Mouse (Mus musculus) C2C12 (cell line): ENCODE measurements around the gene Bcl2l1. TPM values are rescaled to one million over a fixed set of nuclear protein-coding genes. Genes with fewer than 3 reads are reported as not detected.

Source experiments
- H3K27me3 ChIP-seq: one replicate; pipeline ENCODE4 v1.6.1; 2011; ENCODE audit not compliant: control insufficient read depth, insufficient read depth, insufficient read length
- H3K36me3 ChIP-seq: one replicate; pipeline ENCODE4 v1.6.1; 2011; ENCODE audit not compliant: control insufficient read depth, insufficient read depth
- H3K4me3 ChIP-seq: one replicate; pipeline ENCODE4 v1.5.1; 2011; ENCODE audit warnings: mild to moderate bottlenecking, control low read depth; ENCODE audit not compliant: poor library complexity, insufficient read depth, severe bottlenecking
- H3K79me2 ChIP-seq: one replicate; pipeline ENCODE4 v1.6.1; 2011; ENCODE audit not compliant: control insufficient read depth, insufficient read depth
- H3K79me3 ChIP-seq: one replicate; pipeline ENCODE4 v1.6.1; 2011; ENCODE audit warnings: low read depth, control low read depth
- H3ac ChIP-seq: one replicate; pipeline ENCODE3; 2011; ENCODE audit warnings: low read depth; ENCODE audit not compliant: control insufficient read depth, insufficient read length
- CEBPB ChIP-seq: IDR thresholded peaks from one replicate; pipeline ENCODE4 v1.6.1; 2011; ENCODE audit warnings: low read depth, mild to moderate bottlenecking, control low read depth, moderate library complexity
- CTCF ChIP-seq: IDR thresholded peaks from one replicate; pipeline ENCODE4 v1.5.1; 2011; ENCODE audit not compliant: control insufficient read depth, insufficient read depth, insufficient read length
- FOSL1 ChIP-seq: IDR thresholded peaks from one replicate; pipeline ENCODE4 v1.8.0; 2011; ENCODE audit warnings: mild to moderate bottlenecking, low read length; ENCODE audit not compliant: poor library complexity, insufficient read depth, severe bottlenecking
- MAX ChIP-seq: IDR thresholded peaks from one replicate; pipeline ENCODE4 v1.6.1; 2011; ENCODE audit warnings: mild to moderate bottlenecking, control low read depth
- MYOD1 ChIP-seq: IDR thresholded peaks from one replicate; pipeline ENCODE4 v1.6.1; 2011; ENCODE audit warnings: low read depth; ENCODE audit not compliant: control insufficient read depth, insufficient read length
- MYOG ChIP-seq: IDR thresholded peaks from one replicate; pipeline ENCODE4 v1.6.1; 2011; ENCODE audit not compliant: control insufficient read depth, insufficient read length; ENCODE audit errors: extremely low read depth
- USF1 ChIP-seq: IDR thresholded peaks from one replicate; pipeline ENCODE4 v1.6.1; 2011; ENCODE audit warnings: low read depth, mild to moderate bottlenecking, control low read depth, moderate library complexity
- long read RNA-seq, 2 experiments: library from polyadenylated mRNA; unstranded; transcript quantifications; one replicate each; pipeline ENCODE4 v2.0.0; 2019 to 2020
- polyA plus RNA-seq: library from polyadenylated mRNA; unstranded; fragments of >200 nt; fragmentation: generic; extraction: Trizol; gene quantifications from one replicate; pipeline ENCODE4 v1.2.1, GENCODE M21; 2012; ENCODE audit warnings: missing spikeins

The Bcl2l1 gene
- 67.3 TPM for polyA plus RNA-seq
- long read RNA-seq, experiment 1, transcript Bcl2l1-202 (3 exons, 2,568 nt): major isoform, 49 of 79 reads
- long read RNA-seq, experiment 1, transcript Bcl2l1-201 (3 exons, 2,417 nt): minor isoform, 6 of 79 reads
- long read RNA-seq, experiment 1, partial matches to known transcripts: 16 of 79 reads
- long read RNA-seq, experiment 1, other reads (novel, unspliced or antisense): 8 of 79 reads
- long read RNA-seq, experiment 2, transcript Bcl2l1-201 (3 exons, 2,417 nt): minor isoform, 72 of 303 reads
- long read RNA-seq, experiment 2, transcript Bcl2l1-202 (3 exons, 2,568 nt): major isoform, 151 of 303 reads
- long read RNA-seq, experiment 2, partial matches to known transcripts: 8 of 303 reads
- long read RNA-seq, experiment 2, other reads (novel, unspliced or antisense): 72 of 303 reads

GRCm38 (mm10) chr2:152831019-152831878 is at the start of gene Bcl2l1:
Gene Bcl2l1 (minus strand): TSS chr2:152831728.
- Histone ChIP-seq H3K27me3 (no peaks in the 10 kb centered on the region), H3K4me3 (peak within 1 kb of the TSS; percentile 74), H3K79me2 (peaks cover 42% of the 10 kb centered on the region), H3ac (peak within 1 kb of the TSS; percentile 82), H3K79me3 (peaks cover 40% of the 10 kb centered on the region), H3K36me3 (peaks cover 21% of the 10 kb centered on the region)
- TF ChIP-seq MYOD1 (no peak), CTCF (peak; percentile 94)

- no peak overlapping the region for H3K4me3 ChIP-seq
- TF ChIP-seq CEBPB (no peak), CTCF (no peak), FOSL1 (no peak), MYOG (no peak)
- H3K79me3 ChIP-seq: no peaks in the 10 kb centered on the region
- no peak overlapping the region for H3ac ChIP-seq
- H3K36me3 ChIP-seq: peaks cover 96% of the 10 kb centered on the region
- H3K27me3 ChIP-seq: no peaks in the 10 kb centered on the region
- no peaks in the 10 kb centered on the region for H3K79me2 ChIP-seq
Measured at GRCm38 (mm10) chr2:152880898-152881297, 49.4 kb upstream of the Bcl2l1 start.

GRCm38 (mm10) chr2:152878239-152878638 is 46.7 kb upstream of the Bcl2l1 start:
- no peak overlapping the region for H3ac ChIP-seq
- H3K36me3 ChIP-seq: peaks cover 95% of the 10 kb centered on the region
- H3K79me3 ChIP-seq: no peaks in the 10 kb centered on the region
- TF ChIP-seq CTCF: no peak
- no peak for TF ChIP-seq MYOD1
- no peak for TF ChIP-seq MAX
- no peak for TF ChIP-seq CEBPB
- TF ChIP-seq MYOG: no peak
- no peak for TF ChIP-seq FOSL1
- TF ChIP-seq USF1: no peak
- H3K4me3 ChIP-seq: no peak overlapping the region
- peaks cover 12% of the 10 kb centered on the region for H3K79me2 ChIP-seq
- H3K27me3 ChIP-seq: no peaks in the 10 kb centered on the region

DNA sequence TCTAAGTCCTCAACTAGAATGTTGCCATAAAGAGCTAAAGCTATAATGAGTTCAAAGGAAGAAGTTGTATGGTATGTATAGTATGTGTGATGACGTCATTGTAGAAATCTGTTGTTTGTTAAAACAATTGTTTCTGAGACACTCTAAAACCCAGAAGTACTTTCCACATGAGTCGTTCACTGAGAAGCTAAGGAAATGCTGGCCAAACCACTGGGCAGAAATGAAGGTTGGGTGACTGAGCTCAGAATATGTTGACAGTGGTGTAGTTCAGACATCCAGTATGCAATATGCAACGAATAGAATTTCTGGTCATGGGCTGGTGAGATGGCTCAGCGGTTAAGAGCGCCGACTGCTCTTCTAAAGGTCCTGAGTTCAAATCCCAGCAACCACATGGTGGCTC is 31.8 kb upstream of the Bcl2l1 start:
- H3K36me3 ChIP-seq: peaks cover 92% of the 10 kb centered on the region
- TF ChIP-seq CEBPB (no peak), MAX (no peak), USF1 (no peak), MYOD1 (no peak), MYOG (no peak), CTCF (no peak), FOSL1 (no peak)

DNA sequence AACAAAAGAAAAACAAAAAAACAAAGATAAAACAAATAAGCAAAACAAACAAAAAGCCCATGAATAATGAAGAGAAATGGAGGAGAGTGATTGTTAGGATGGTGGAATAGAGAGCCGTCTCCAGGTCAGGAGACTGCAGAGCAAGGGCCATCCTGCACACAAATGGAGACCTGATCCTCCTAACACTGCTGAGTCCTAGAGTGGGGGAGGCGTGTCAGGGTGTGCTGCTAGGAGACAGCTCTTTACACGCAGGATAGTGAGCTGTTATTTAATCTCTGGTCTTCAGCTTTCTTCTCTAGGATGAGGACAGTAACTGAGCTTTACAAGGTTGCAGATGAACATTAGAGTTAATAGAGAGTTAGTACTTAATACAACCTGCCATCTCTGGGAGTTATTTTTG is 31.1 kb upstream of the Bcl2l1 start:
- Histone ChIP-seq H3ac (no peak overlapping the region), H3K79me2 (peaks cover 88% of the 10 kb centered on the region), H3K36me3 (peaks cover 92% of the 10 kb centered on the region), H3K79me3 (peaks cover 22% of the 10 kb centered on the region), H3K4me3 (no peak overlapping the region), H3K27me3 (no peaks in the 10 kb centered on the region)
- TF ChIP-seq FOSL1 (no peak), CTCF (no peak), USF1 (no peak), MYOG (no peak), CEBPB (no peak), MAX (no peak), MYOD1 (no peak)

More for the DNA sequence above, 31.8 kb upstream of the Bcl2l1 start:
- no peaks in the 10 kb centered on the region for H3K27me3 ChIP-seq
- peaks cover 22% of the 10 kb centered on the region for H3K79me3 ChIP-seq
- no peak overlapping the region for H3K4me3 ChIP-seq
- H3ac ChIP-seq: no peak overlapping the region
- H3K79me2 ChIP-seq: peaks cover 85% of the 10 kb centered on the region

DNA sequence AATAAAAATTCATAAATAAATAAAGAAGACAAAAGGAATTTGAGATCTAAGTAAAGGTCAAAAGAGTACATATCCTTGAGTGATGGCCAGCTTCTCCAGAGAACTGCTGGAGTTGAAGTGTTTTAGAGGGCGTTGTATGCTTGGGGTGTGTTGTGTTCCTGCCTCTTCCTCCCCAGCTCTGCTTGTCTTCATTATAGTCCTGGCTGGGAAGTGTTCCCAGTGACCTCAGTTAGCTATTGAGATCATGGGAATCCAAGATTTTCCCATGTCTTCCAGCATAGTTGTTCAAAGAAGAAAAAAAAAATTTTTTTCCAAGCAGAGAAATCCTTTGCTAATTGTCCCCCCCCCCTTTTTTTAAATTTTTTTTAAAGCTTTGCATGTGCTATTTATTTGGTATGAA is 30.4 kb upstream of the Bcl2l1 start:
- Histone ChIP-seq H3K4me3 (no peak overlapping the region), H3K79me3 (peaks cover 22% of the 10 kb centered on the region), H3K36me3 (peaks cover 92% of the 10 kb centered on the region), H3ac (no peak overlapping the region), H3K27me3 (no peaks in the 10 kb centered on the region), H3K79me2 (peaks cover 94% of the 10 kb centered on the region)
- TF ChIP-seq MYOG (no peak), MYOD1 (no peak), FOSL1 (no peak), CTCF (no peak), USF1 (no peak), CEBPB (no peak), MAX (no peak)
